Mouse (Mus musculus): ENCODE measurements at regions not wholly inside any gene's neighbourhood (a gene's known extent, or its start where the extent isn't known, plus 50 kb on each side); places are given as distances from the start of the nearest gene placed in this dataset.

DNA sequence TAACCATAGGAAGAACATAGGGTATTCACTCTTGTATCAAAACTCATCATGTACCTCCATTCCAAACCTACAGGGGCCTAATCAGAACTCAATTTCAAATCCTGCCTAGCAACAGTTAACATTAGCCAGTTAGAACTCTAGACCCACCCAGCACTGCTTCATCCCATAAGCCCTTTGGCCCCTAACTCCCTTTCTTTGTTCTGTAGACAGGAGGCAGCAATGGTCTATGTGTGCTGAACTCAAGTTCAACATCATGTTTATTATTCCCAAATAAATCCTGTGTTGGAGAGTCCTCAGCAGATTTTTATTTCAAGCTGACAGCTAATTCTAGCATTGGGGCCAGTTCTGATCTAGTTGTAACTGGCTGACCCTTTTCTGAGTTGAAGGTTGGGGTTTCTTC lies 112.2 kb downstream of the Ipo8 start:
- no peak for DNase-seq (ENCODE audit: extremely low read depth, insufficient read length, low spot score)

DNA sequence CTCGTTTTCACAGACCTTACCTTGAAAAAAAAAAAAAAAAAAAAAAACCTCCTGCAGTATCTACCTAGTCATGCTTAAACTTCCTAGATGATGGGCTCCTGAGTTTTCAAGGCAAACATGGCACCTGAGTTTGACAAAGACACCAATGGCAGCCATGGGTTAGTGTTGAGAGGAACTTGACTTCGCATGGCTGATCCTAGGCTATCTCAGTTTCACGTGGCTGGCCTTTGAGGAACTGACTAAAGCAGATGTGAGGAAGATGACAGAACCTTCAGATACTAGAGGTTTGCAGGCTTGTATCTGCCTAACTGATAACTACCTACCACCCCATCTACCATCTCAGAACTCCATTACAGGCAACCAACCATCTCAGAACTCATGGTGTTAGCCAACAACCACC lies 120.9 kb downstream of the Ipo8 start:
- no peak for DNase-seq (ENCODE audit: extremely low read depth, insufficient read length, low spot score)

DNA sequence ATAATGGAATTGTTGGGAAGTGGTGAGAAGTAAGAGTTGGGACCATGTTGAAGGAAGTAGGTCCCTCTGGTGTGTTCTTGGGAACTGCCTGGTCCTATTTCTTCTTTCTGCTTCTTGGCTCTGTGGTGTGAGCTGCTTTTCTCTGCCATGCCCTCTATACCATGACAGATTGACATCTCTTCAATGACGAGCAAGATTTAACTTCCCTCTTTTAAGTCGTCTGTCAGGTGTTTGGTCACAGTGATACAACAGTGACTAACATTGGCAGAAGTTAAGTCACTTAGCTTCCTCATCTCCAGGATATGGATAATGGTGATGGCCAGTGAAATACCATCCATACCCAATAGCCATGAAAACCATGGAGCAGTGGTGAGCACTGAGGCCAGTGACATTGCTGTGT lies 122.9 kb downstream of the Ipo8 start:
- DNase-seq (ENCODE audit: extremely low read depth, insufficient read length, low spot score) = no peak

DNA sequence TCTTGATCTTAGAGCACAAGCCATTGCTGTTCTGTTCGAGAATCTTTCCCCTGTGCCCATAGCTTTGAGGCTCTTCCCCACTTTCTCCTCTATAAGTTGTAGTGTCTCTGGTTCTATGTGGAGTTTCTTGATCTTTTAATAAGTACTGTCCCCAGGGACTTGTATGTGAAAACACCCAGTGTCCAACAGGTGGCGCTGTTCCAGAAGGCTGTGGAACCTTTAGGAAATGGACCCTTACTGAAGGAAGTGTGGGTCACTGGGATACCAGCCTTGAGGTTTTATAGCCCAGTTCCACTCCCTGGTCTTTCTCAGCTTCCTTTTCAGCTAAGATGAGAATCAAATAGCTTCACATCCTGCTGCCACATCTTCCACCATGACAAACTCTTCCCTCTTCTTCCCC lies 125.6 kb downstream of the Ipo8 start:
- DNase-seq (ENCODE audit: extremely low read depth, insufficient read length, low spot score) = peak; percentile 25

DNA sequence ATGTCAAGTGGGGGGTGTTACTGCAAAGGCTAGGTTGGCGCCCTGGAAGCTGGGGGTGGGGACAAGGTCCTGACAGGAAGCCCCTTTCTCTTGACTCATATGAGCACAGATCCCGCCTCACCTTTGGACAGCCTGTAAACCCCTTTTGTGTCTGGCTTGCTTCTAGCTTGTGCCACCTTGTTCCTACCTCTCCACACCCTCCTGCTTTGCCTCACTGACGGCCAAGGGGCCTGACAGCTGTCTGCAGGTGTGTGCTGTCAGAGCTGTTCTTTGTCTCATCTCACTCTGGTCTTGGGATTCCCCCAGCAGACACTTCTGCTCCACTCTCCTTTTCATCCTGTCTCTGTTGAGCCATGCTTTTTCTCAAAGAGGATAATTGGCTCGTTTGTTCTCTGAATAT lies 137.9 kb downstream of the Ipo8 start:
- DNase-seq (ENCODE audit: extremely low read depth, insufficient read length, low spot score) = no peak

- DNase-seq (ENCODE audit: extremely low read depth, insufficient read length, low spot score) = no peak
These were observed 143.5 kb downstream of the Ipo8 start for GRCm38 (mm10) chr6:148687770-148688169.

DNA sequence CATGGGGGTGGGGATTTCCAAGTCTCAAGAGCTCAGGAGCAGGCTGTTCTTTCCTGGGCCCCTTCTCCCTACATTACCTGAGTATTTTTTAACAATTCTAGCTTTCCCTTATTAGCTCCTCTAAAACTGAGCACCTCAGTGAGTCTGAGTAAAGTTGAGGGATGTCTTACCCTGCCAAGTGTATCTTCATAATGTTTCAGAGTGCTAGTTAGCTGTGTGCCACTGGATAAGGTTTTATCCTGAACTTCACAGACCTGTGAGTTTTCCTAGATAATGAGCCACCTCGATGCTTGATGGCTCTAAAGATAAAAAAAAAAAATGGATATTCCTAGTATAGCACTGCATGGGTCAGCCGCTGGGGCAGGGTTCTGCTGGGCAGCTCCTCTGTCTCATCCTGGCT lies 171.1 kb downstream of the Ipo8 start:
- no peak for DNase-seq (ENCODE audit: extremely low read depth, insufficient read length, low spot score)

DNA sequence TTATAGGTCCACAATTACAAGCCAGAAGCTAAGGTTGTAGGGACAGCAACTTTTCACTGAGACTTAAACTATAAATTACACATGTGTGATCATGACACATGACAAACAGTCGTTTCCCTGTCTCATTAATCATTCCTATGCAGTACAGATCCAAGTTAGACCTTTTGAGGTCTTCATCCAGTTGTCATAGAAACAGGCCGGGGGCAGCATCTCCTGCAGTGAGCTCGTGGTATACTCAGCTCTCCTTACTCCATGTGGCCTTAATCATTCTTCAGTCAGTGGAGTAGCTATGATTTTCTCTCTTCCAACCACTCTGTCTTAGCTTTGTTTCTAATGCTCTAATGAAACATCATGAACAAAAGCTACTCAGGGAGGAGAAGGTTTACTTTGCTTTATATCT lies 178.1 kb downstream of the Ipo8 start:
- no peak for DNase-seq (ENCODE audit: extremely low read depth, insufficient read length, low spot score)

GRCm38 (mm10) chr6:148652434-148652833 lies 178.8 kb downstream of the Ipo8 start:
- DNase-seq (ENCODE audit: extremely low read depth, insufficient read length, low spot score) = no peak

DNA sequence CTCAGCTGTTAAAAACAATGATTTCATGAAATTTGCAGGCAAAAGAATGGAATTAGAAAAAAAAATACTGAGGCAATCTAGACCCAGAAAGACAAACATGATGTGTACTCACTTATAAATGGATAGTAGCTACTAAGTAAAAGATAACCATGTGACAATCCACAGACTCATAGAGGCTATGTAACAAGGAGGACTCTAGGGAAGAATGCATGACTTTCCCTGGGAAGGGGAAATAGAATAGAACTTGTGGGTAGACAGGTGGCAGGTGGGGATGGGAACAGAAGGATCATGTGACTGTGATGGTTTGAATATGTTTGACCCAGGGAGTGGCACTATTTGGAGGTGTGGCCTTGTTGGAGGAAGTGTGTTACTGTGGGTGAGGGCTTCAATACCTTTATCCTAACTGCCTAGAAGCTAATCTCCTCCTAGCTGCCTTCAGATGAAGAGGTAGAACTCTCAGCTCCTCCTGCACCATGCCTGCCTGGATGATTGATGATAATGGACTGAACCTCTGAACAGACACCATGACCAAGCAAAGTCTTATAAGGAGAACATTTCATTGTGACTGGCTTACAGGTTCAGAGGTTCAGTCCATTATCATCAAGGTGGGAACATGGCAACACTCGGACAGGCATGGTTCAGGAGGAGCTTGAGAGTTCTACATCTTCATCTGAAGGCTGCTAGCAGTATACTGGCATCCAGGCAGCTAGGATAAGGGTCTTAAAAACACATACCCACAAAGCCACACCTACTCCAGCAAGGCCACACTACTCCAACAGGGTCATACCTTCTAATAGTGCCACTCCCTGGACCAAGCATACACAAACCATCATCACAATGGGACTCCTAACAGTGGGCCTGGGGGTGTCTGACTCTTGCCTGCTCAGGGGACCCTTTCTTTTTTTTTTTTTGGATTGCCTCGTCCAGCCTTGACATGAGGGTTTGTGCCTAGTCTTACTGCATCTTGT lies 183.6 kb downstream of the Ipo8 start:
- no peak for DNase-seq (ENCODE audit: extremely low read depth, insufficient read length, low spot score)

GRCm38 (mm10) chr6:148640595-148640994 lies 190.7 kb downstream of the Ipo8 start:
- no peak for DNase-seq (ENCODE audit: extremely low read depth, insufficient read length, low spot score)

DNA sequence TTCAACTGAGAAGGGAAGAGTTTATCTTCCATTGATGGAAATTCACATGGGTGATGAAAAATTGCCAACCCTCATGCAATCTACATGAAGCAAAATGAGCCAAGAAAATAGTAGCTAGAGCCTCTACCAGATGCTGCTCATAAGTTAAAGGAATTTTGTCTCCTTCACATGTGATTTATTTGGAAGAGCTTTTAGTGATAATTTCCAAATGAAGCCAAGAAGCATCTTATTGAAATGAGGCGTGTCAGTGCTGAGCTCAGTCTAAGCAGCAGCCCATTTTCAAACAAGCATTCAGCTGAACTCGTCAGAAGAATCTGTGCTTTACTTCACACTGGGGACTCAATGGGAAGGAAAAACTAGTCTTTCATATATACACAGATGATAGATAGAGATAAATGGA lies 190.0 kb upstream of the Tmtc1 start:
- no peak for DNase-seq (ENCODE audit: extremely low read depth, insufficient read length, low spot score)

DNA sequence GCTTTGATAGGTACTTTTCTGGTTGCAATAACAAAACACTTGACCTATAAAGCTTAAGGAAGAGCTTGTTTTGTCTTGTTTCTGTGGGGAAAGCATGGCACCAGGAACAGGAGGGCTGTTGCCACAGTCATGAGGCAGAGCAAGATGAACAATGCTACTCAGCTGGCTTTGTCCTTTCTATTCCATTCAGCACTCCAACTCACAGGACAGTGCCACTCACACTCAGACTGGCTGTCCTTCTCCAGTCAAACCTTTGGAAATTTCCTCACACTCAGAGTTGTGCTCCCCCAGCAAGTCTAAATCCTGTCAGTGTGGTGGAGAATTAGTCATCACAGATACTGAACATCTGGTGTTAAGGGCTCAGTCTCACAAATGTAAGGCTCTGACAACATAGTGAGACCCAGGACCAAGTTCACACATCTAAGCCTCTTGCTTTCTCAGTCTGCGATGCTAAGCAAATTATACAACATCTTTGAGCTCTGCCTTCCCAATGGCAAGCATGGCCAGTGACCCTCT lies 183.0 kb upstream of the Tmtc1 start:
- no peak for DNase-seq (ENCODE audit: extremely low read depth, insufficient read length, low spot score)

- no peak for DNase-seq (ENCODE audit: extremely low read depth, insufficient read length, low spot score)
These were observed 179.1 kb upstream of the Tmtc1 start for GRCm38 (mm10) chr6:148623119-148623770.

DNA sequence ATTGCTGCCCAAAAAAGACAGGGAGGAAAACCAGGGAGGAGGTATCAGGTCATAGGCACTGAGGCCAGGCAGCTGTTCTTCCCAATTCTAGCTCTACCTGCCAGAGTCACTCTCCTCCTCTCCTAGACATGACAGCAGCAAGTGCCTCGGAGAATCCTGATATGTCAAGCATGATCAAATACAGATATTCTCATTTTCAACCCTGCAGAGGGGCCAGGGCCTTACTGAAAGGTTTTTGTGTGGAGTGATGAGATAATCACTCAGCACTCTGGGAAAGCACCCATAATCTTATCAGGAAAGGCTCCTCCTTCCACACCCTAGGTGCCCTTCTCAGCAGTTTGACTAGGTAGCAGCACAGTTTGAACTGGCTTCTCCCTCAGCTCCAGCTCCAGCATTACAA lies 175.8 kb upstream of the Tmtc1 start:
- no peak for DNase-seq (ENCODE audit: extremely low read depth, insufficient read length, low spot score)

DNA sequence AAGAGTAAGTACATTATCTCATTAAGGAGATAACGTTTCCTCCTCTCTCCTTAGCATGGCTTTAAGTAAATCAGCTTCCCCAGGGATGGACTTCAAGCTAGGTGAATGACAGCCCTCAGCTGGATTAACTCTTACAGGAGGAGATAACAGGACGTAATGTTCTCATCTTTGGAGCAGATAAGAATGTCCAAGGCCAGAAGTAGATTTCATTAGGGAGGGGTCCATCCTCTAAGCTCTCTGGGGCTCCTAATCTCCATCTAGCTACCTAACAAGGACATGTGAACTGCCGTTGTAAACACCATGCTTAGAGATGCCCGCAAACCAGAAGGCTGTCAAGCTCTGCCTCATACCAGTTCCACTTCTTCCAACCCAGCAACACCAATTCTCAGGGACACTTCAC lies 171.7 kb upstream of the Tmtc1 start:
- DNase-seq (ENCODE audit: extremely low read depth, insufficient read length, low spot score) = no peak

- no peak for DNase-seq (ENCODE audit: extremely low read depth, insufficient read length, low spot score)
These were observed 171.3 kb upstream of the Tmtc1 start for GRCm38 (mm10) chr6:148615442-148615841.

GRCm38 (mm10) chr6:148608881-148609280 lies 164.7 kb upstream of the Tmtc1 start:
- no peak for DNase-seq (ENCODE audit: extremely low read depth, insufficient read length, low spot score)

DNA sequence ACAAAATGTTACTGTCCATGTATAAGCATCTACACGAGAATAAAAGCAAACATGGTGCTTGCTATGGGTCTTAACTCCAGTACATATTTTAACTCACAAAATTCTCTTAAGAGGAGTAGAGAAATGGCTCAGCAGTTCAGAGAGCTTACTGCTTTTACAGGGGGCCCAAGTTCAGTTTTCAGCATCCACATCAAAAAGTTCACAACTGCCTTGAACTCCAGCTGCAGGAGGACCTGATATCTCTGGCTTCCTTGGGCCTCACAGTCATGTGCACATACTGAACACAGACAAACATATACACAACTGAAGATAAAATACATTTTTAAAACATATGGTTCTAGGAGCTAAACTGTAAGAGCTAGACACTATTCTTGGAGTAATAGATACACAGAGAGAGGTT lies 161.0 kb upstream of the Tmtc1 start:
- DNase-seq (ENCODE audit: extremely low read depth, insufficient read length, low spot score) = no peak

- no peak for DNase-seq (ENCODE audit: extremely low read depth, insufficient read length, low spot score)
These were observed 160.6 kb upstream of the Tmtc1 start for GRCm38 (mm10) chr6:148604790-148605189.

GRCm38 (mm10) chr6:148603878-148604277 lies 159.7 kb upstream of the Tmtc1 start:
- no peak for DNase-seq (ENCODE audit: extremely low read depth, insufficient read length, low spot score)

- no peak for DNase-seq (ENCODE audit: extremely low read depth, insufficient read length, low spot score)
These were observed 159.3 kb upstream of the Tmtc1 start for GRCm38 (mm10) chr6:148603460-148603859.

Data from 3134 (cell line).